9 mouse cellular contexts compared by ENCODE assay signal in genomic region chr14:24358295-24358951, GRCm38 (mm10).
DNase-seq lines count a peak whose midpoint lies in the region; ATAC-seq and TF ChIP-seq lines count a peak whose summit lies in the region.
"Had no signal": no experiment of that assay in that cellular context is flagged by ENCODE, and none has a peak within 500 bp of the region (broad histone marks: within the 10 kb centered on the region; RNA-seq: fewer than 3 reads in every experiment).

No protein-coding gene starts in this region.

- H3K4me2 ChIP-seq in lung, postnatal 0 days (replicated peaks; ENCODE audit: low read depth, low read length) = no peak overlapping the region
- H3K4me2 ChIP-seq: limb, embryonic 13.5 days had no signal

- no peaks in the 10 kb centered on the region for H3K36me3 ChIP-seq in heart, embryonic 10.5 days
- H3K36me3 ChIP-seq in lung, postnatal 0 days (ENCODE audit: insufficient read depth, low read length) = no peaks in the 10 kb centered on the region
- H3K36me3 ChIP-seq: limb, embryonic 13.5 days had no signal

- H3K27ac ChIP-seq in heart, embryonic 10.5 days = no peak overlapping the region
- H3K27ac ChIP-seq in lung, postnatal 0 days (ENCODE audit: low read length) = no peak overlapping the region
- H3K27ac ChIP-seq: limb, embryonic 13.5 days had no signal

- ATAC-seq in lung, postnatal 0 days = no peak

- no peak overlapping the region for H3K4me3 ChIP-seq in heart, embryonic 10.5 days
- H3K4me3 ChIP-seq in lung, postnatal 0 days (ENCODE audit: low read depth, low read length) = no peak overlapping the region
- H3K4me3 ChIP-seq: limb, embryonic 13.5 days had no signal

- peak; percentile 71 for TF ChIP-seq CTCF in lung, postnatal 0 days (IDR thresholded peaks at IDR 0.05)

- no peak for TF ChIP-seq EP300 in lung, postnatal 0 days (IDR thresholded peaks at IDR 0.05)

- H3K9me3 ChIP-seq in heart, embryonic 10.5 days = no peaks in the 10 kb centered on the region
- no peaks in the 10 kb centered on the region for H3K9me3 ChIP-seq in lung, postnatal 0 days (ENCODE audit: low read length)
- H3K9me3 ChIP-seq: limb, embryonic 13.5 days had no signal

- WGBS in heart, embryonic 10.5 days = 67% methylated on average over 22 of the region's 22 CpGs
- 60% methylated on average over 22 of the region's 22 CpGs for WGBS in lung, postnatal 0 days

- peak; percentile 3 to 25 for DNase-seq in heart, adult 18-20 months
- no peak for DNase-seq in heart, embryonic 10.5 days (ENCODE audit: low spot score)
- peak; percentile 27 for DNase-seq in urinary bladder, postnatal 25 days (ENCODE audit: low spot score)
- DNase-seq in urinary bladder, postnatal 10 days (ENCODE audit: low spot score) = no peak
- peak; percentile 37 to 45 for DNase-seq in cerebellum, postnatal 36 days
- peak; percentile 44 for DNase-seq in kidney, adult 9 months
- DNase-seq in lung, postnatal 0 days (ENCODE audit: low spot score) = peak; percentile 52
- DNase-seq in testis, postnatal 14 days (ENCODE audit: low spot score) = peak; percentile 46

- no peak overlapping the region for H3K9ac ChIP-seq in lung, postnatal 0 days (replicated peaks; ENCODE audit: low read depth)
- H3K9ac ChIP-seq: limb, embryonic 13.5 days had no signal

- 0 out of 2 replicates have a peak, but pooled peaks cover 3% of the 10 kb centered on the region for H3K4me1 ChIP-seq in heart, embryonic 10.5 days
- no peaks in the 10 kb centered on the region for H3K4me1 ChIP-seq in lung, postnatal 0 days (ENCODE audit: insufficient read depth, low read depth, low read length)
- H3K4me1 ChIP-seq: limb, embryonic 13.5 days had no signal

- H3K27me3 ChIP-seq in heart, embryonic 10.5 days (ENCODE audit: insufficient read depth, poor library complexity, severe bottlenecking) = no peaks in the 10 kb centered on the region
- H3K27me3 ChIP-seq in lung, postnatal 0 days (replicated peaks; ENCODE audit: insufficient read depth, low read length) = no peaks in the 10 kb centered on the region
- H3K27me3 ChIP-seq: limb, embryonic 13.5 days had no signal

Comparison
In these comparisons a context has a peak if more than half of its experiments do, and no peak if none do; other contexts are left out.
1. DNase-seq: peak in heart, adult 18-20 months (2 of 2), urinary bladder, postnatal 25 days (single experiment), cerebellum, postnatal 36 days (2 of 2), kidney, adult 9 months (single experiment), lung, postnatal 0 days (single experiment) and testis, postnatal 14 days (single experiment); none in heart, embryonic 10.5 days (single experiment) and urinary bladder, postnatal 10 days (single experiment).